Mouse (Mus musculus) thymus, adult 2 months (tissue): ENCODE data around the gene Oxsr1.

Source experiments
- CTCF ChIP-seq: fragments of 200-500 bp; IDR thresholded peaks from 2 replicates; pipeline ENCODE4 v1.5.1; 2012; ENCODE audit warnings: mild to moderate bottlenecking, control low read depth, low read length, moderate library complexity, borderline replicate concordance; ENCODE audit not compliant: control insufficient read depth, poor library complexity, insufficient read depth; ENCODE audit errors: extremely low read depth
- POLR2A ChIP-seq: fragments of 200-500 bp; IDR thresholded peaks from 2 replicates; pipeline ENCODE4 v1.6.1; 2012; ENCODE audit warnings: mild to moderate bottlenecking, low read length, control low read depth, moderate library complexity; ENCODE audit not compliant: control insufficient read depth, poor library complexity, insufficient read depth; ENCODE audit errors: extremely low read depth

GRCm38 (mm10) chr9:119268588-119269145 is 53.6 kb downstream of the Oxsr1 start:
- TF ChIP-seq CTCF (no peak), POLR2A (no peak)
